Mouse (Mus musculus): Measurements from ENCODE around the gene Cnnm3.

DNA sequence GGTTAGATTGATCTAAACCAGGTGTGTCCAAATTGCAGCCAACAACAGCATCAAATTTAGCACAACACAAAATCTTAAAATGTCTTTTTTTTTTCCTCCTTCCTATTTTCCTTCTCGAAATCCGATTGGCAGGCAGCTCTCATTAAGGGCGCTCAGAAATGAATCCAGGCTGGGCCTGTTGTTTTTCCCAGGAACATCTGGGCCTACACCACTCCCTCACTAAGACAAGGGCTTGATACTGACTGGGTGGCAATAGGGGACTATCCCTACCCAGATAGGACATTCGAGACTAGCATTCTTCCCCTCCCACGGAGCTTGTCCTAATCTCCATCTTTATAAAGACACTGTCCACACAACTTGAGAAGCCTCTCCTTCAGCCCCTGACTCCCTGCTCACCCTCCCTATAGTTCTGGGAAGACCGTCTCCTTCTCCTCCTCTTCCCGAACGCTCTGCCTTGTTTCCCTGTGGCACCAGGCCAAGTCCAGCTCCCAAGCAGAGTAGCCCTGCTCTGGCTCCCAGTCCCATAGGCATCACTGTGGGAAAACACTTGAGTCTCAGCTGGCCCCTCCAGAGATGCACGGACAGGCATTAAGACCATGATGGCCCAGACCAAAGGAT, 36.4 kb downstream of the Cnnm3 start:
- TF ChIP-seq EP300 (IDR thresholded peaks at IDR 0.05) (no peak), CTCF (IDR thresholded peaks at IDR 0.05) (no peak)
